Mouse (Mus musculus): ENCODE measurements around the gene Cep41.

Cep41 gene

DNA sequence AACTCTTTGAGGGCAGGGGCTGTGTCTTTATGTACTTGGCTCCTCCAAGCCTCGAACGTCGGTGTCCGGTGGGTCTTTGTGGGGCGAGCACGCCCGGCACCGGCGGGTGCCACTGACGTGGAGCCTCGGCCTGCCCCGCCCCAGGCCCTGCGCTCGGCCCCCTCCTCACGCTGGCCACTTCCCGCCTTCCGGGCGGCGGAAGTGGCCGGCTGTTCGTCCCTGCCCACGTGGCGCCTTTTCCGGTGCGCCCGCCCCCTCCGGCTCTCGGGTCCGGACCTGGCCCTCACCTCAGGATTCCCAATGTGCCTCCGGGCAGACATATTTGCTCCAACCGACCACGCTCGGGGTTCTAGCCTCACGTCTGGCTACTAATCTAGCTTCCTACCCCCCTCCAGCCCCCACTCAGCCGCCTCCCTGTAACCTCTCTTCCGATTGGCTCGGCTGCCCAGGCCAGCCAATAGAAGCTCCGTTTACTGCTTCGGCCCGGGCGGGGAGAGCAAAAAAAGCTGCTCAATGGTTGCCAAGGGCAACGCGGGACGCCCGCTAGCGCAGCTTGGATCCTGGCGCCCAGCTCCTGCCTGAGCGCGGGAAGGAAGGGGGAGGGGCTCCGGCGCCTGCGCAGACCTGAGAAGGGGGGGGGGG is at the start of gene Cep41:
Gene Cep41, minus strand, starts transcription at position 400 of the 642 bp plus-strand sequence.
- DNase-seq (ENCODE audit: low read depth): peak; percentile 97

DNA sequence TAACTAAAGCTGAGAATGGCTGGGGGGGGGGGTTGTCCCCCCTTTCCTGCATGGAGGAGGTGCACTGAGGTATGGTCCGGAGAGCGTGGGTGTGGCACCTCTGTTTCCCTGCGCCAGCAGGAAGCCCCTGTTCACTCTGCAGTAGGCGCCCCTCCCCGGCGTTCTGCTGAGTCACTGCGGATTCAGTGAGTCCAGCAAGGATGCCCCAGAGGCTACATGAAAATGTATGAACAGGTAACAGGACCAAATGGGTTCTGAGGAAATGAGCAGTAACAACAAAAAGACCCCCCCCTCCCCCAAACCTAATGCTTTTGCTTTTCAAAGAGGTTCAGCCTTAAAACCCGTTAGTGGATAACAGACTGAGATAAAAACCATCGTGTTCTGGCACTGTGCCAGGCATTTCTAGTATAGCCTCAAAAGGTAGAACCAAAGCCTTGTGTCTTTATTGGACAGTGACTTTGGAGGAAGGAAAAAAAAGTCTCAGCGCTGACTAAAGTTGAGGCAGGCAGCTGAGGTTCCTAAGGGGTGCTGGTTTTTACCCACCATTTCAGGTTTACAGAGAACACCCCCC is 45.7 kb upstream of the Cep41 start:
- DNase-seq (ENCODE audit: low read depth): peak; percentile 19

DNA sequence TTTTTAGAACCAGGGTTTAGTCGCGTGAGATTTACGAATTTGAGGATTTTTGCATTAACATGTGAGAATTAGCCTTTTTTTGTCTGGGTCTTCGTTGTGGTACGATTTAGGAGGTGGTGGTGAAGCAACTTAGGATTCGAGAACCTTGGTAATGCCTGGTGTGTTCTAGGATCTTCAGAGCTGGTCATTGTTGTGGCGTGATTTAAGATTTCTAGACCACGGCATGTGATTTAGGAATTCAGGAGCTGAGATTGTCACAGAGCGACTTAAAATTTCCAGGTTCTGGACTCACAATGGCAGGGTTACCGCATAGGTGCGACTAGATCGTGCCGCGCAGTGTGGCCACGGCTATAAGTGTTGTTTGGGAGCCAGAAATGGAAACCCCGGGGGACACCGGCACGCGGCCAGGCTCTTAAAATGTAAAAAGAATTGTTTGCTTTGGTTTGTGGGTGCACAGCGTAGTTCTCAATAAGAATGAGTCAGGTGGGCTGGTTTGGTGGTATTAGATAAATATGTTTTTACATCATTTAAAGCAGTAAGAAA is 45.0 kb upstream of the Cep41 start:
- no peak for DNase-seq (ENCODE audit: low read depth)

GRCm38 (mm10) chr6:30737548-30738463 is 44.3 kb upstream of the Cep41 start:
- DNase-seq (ENCODE audit: low read depth): no peak

DNA sequence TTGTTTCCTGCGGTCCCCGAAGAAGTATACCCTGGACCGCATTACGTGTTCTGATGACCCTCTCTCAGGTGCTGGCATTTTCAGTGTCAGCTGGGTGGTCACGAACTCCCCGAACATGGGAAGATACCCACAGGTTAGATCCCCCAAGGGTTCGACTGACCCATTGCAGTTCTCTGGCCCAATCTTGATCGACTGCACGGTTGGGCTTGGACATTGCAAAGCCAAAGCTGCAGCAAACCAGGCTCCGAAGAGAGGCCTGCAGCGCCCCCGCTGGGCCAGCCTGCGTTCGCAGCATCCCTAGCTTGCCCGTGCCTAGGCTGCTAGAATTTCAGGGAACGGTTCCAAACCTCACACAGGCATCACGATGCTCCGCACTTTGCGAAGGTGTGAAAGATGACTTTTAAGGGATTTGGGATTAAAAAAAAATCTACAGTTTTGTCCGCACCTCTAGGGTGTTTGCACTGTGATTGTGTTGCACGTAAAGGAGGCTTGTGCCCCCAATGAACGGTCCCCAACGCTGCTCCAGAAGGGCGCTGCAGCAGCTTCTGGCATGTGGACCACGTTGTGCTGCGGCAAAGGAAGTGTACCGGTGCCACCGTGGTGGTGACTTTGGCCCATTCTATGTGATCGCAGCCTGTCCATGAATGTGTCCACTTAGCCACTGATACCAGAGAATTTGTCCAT is 43.5 kb upstream of the Cep41 start:
- DNase-seq (ENCODE audit: low read depth): no peak

GRCm38 (mm10) chr6:30736372-30736762 is 42.8 kb upstream of the Cep41 start:
- no peak for DNase-seq (ENCODE audit: low read depth)

- no peak for DNase-seq (ENCODE audit: low read depth)
These were observed 42.3 kb upstream of the Cep41 start for GRCm38 (mm10) chr6:30735728-30736371.

- DNase-seq (ENCODE audit: low read depth): no peak
These were observed 41.6 kb upstream of the Cep41 start for GRCm38 (mm10) chr6:30734988-30735727.

GRCm38 (mm10) chr6:30734465-30734864 is 40.9 kb upstream of the Cep41 start:
- DNase-seq (ENCODE audit: low read depth): no peak

- DNase-seq (ENCODE audit: low read depth): no peak
These were observed 39.1 kb upstream of the Cep41 start for GRCm38 (mm10) chr6:30732571-30733130.

DNA sequence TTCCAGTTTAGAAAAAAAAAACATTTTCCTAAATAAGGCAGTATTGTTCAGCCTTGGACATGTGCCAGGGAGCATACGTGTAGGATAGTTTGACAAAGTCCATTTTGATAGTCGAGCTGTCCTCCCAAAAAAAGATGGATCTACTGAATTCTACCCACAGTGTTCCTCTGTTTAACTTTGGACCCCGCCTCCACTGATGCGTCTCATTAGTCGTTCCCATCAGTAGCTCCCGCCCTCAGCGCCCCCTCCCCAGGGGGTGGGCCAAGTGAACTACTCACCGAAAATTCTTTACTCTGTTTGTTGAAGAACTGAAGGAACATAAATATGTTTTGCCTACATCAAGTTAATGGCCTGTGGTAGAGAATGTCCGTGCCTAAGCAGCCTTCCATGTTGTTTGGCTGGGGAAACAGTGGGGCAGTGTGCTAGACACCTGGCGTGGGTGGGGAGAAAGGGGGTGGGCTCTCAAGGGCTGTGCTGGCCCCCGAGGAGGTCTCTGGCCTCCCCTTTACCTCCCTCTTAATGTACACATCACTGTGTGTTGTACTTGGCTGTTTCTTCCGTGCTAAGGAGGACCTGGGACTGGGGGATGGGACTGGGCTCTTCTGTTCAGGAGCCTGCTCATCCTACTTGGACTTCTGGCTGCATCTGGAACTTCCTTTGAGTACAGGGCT is 36.9 kb upstream of the Cep41 start:
- DNase-seq (ENCODE audit: low read depth): no peak

- DNase-seq (ENCODE audit: low read depth): no peak
These were observed 29.8 kb upstream of the Cep41 start, which contains the start of gene Mest for GRCm38 (mm10) chr6:30723331-30723730. Gene Mest, plus strand, starts transcription at chr6:30723547.

DNA sequence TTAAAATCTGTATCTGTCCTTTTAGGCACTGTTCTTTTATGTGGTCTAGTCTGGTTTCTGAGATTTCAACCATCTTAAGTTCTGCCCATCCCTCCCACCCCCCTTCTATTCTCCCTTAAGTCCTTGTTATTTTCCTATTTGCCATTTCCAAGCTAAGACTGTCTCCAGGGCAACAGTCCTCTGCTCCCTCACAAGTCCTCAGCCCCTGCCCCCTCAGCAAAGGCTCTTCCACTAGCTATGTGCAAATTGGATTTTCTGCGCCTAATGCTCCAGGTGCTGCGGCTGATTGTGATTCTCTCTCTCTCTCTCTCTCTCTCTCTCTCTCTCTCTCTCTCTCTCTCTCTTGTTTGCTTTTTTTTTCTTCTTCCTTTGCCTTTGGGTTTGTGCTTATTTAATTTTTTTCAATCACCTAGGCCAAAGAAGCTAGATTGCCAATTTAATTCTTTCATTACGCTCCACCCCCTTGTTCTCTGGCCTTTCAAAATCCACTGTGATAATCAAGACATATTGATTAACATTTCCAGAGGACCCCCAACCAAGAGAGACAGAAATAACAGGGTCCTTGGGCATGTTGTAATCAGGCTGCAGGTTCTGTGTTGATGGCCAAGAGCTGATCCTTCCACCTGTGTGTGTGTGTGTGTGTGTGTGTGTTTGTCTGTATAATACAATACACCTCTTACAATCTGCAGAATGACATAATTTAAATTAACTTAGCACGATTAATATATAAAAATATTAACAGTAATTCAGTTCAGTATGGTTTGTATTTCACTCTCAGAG is 29.0 kb upstream of the Cep41 start:
- DNase-seq (ENCODE audit: low read depth): no peak

DNA sequence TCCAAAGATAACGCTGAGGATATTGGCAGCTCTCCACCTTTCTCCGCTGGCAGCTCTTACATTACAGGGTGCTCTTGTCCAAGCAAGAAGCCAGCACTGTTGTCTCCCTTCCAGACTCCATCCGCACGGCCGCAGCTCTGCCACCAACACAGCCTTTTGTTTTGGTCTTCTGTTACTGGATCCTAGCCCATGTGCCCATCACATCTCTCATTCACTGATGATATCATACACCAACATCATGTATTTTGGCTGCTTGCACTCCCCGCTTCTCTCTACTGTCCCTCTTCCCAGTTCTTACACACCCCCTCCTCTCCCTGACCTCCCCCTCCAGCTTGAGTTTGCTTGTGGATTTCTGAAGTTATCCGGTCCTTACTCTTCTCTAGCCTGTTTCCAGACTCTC is 23.2 kb upstream of the Cep41 start:
- DNase-seq (ENCODE audit: low read depth): no peak

GRCm38 (mm10) chr6:30714891-30715471 is 21.4 kb upstream of the Cep41 start:
- no peak for DNase-seq (ENCODE audit: low read depth)

GRCm38 (mm10) chr6:30713896-30714295 is 20.3 kb upstream of the Cep41 start:
- DNase-seq (ENCODE audit: low read depth): no peak

GRCm38 (mm10) chr6:30713455-30713854 is 19.9 kb upstream of the Cep41 start:
- no peak for DNase-seq (ENCODE audit: low read depth)

GRCm38 (mm10) chr6:30712484-30712883 is 18.9 kb upstream of the Cep41 start:
- peak; percentile 60 for DNase-seq (ENCODE audit: low read depth)

DNA sequence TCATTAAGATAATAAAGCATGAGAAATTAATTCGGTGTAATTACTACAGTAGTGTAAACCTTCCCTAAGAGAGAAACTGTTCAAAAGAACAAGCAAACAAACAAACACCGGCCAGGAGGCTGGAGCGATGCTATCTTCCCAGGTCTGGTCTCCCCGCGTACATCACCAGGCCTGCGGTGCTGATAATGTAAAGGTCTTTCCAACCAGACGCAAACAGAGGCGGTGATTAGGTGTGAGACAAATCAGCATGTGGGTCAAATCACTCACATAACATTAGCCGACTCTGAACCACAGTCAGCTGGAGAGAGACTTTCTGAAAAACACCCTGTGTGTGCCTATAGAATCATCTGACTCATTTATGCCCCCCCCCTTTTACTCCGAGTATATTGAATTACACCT is 17.8 kb upstream of the Cep41 start:
- DNase-seq (ENCODE audit: low read depth): no peak

All from 416B (cell line).